Mouse (Mus musculus): ENCODE results near the gene Adamts3. TPM values are rescaled to one million over a fixed set of nuclear protein-coding genes. Genes with fewer than 3 reads are reported as not detected.

Adamts3 gene
- polyA plus RNA-seq, 1 experiment, result 0.46 TPM

GRCm38 (mm10) chr5:89897495-89897894 is 14.4 kb upstream of the Adamts3 start:
- TF ChIP-seq POLR2A (IDR thresholded peaks at IDR 0.05; ENCODE audit: low read depth, low read length) (no peak), CTCF (IDR thresholded peaks at IDR 0.05; ENCODE audit: extremely low read depth, insufficient read length, insufficient replicate concordance, low read depth, low read length) (no peak)
- no peak overlapping the region for H3K27ac ChIP-seq (ENCODE audit: insufficient read depth, low read depth, low read length)
- no peak overlapping the region for H3K4me3 ChIP-seq (ENCODE audit: low read depth, low read length)
- 55% methylated on average over 9 of the region's 9 CpGs for WGBS
- no peaks in the 10 kb centered on the region for H3K4me1 ChIP-seq (ENCODE audit: control insufficient read depth, insufficient read depth, insufficient read length, low read length)
- H3K36me3 ChIP-seq (ENCODE audit: control insufficient read depth, insufficient read depth, low read length), result no peaks in the 10 kb centered on the region
- H3K27me3 ChIP-seq (ENCODE audit: control insufficient read depth, insufficient read depth, low read length), result no peaks in the 10 kb centered on the region

- WGBS, result 71% methylated on average over 7 of the region's 7 CpGs
- Histone ChIP-seq H3K36me3 (ENCODE audit: control insufficient read depth, insufficient read depth, low read length) (no peaks in the 10 kb centered on the region), H3K27me3 (ENCODE audit: control insufficient read depth, insufficient read depth, low read length) (no peaks in the 10 kb centered on the region), H3K4me3 (ENCODE audit: low read depth, low read length) (no peak overlapping the region), H3K27ac (ENCODE audit: insufficient read depth, low read depth, low read length) (no peak overlapping the region), H3K4me1 (ENCODE audit: control insufficient read depth, insufficient read depth, insufficient read length, low read length) (no peaks in the 10 kb centered on the region)
- TF ChIP-seq POLR2A (IDR thresholded peaks at IDR 0.05; ENCODE audit: low read depth, low read length), result no peak
- TF ChIP-seq CTCF (IDR thresholded peaks at IDR 0.05; ENCODE audit: extremely low read depth, insufficient read length, insufficient replicate concordance, low read depth, low read length), result no peak
Observed at GRCm38 (mm10) chr5:89895520-89895919, 12.4 kb upstream of the Adamts3 start.

GRCm38 (mm10) chr5:89884991-89885390 is 1.9 kb upstream of the Adamts3 start:
- 27% methylated on average over 4 of the region's 4 CpGs for WGBS
- H3K4me1 ChIP-seq (ENCODE audit: control insufficient read depth, insufficient read depth, insufficient read length, low read length), result peaks cover 4% of the 10 kb centered on the region; the same call in 1 of the 2 replicates
- no peak overlapping the region for H3K4me3 ChIP-seq (ENCODE audit: low read depth, low read length)
- peaks cover 17% of the 10 kb centered on the region for H3K27me3 ChIP-seq (ENCODE audit: control insufficient read depth, insufficient read depth, low read length)
- H3K36me3 ChIP-seq (ENCODE audit: control insufficient read depth, insufficient read depth, low read length), result no peaks in the 10 kb centered on the region
- TF ChIP-seq POLR2A (IDR thresholded peaks at IDR 0.05; ENCODE audit: low read depth, low read length) (no peak), CTCF (IDR thresholded peaks at IDR 0.05; ENCODE audit: extremely low read depth, insufficient read length, insufficient replicate concordance, low read depth, low read length) (no peak)
- no peak overlapping the region for H3K27ac ChIP-seq (ENCODE audit: insufficient read depth, low read depth, low read length)

GRCm38 (mm10) chr5:89883908-89884204 is 722 bp upstream of the Adamts3 start:
- no peak overlapping the region for H3K4me3 ChIP-seq (ENCODE audit: low read depth, low read length)
- 15% methylated on average over 8 of the region's 8 CpGs for WGBS

GRCm38 (mm10) chr5:89882091-89882734 is 921 bp downstream of the Adamts3 start:
- peaks cover 17% of the 10 kb centered on the region for H3K27me3 ChIP-seq (ENCODE audit: control insufficient read depth, insufficient read depth, low read length)
- peaks cover 4% of the 10 kb centered on the region; the same call in 1 of the 2 replicates for H3K4me1 ChIP-seq (ENCODE audit: control insufficient read depth, insufficient read depth, insufficient read length, low read length)
- under 1% methylated on average over 35 of the region's 35 CpGs for WGBS
- TF ChIP-seq POLR2A (IDR thresholded peaks at IDR 0.05; ENCODE audit: low read depth, low read length), result no peak
- TF ChIP-seq CTCF (IDR thresholded peaks at IDR 0.05; ENCODE audit: extremely low read depth, insufficient read length, insufficient replicate concordance, low read depth, low read length), result no peak
- peak overlapping the region; percentile 58 for H3K4me3 ChIP-seq (ENCODE audit: low read depth, low read length)
- H3K27ac ChIP-seq (ENCODE audit: insufficient read depth, low read depth, low read length), result no peak overlapping the region
- H3K36me3 ChIP-seq (ENCODE audit: control insufficient read depth, insufficient read depth, low read length), result no peaks in the 10 kb centered on the region

More at GRCm38 (mm10) chr5:89883908-89884204, 722 bp upstream of the Adamts3 start:
- TF ChIP-seq POLR2A (IDR thresholded peaks at IDR 0.05; ENCODE audit: low read depth, low read length) (no peak), CTCF (IDR thresholded peaks at IDR 0.05; ENCODE audit: extremely low read depth, insufficient read length, insufficient replicate concordance, low read depth, low read length) (no peak)
- peaks cover 4% of the 10 kb centered on the region; the same call in 1 of the 2 replicates for H3K4me1 ChIP-seq (ENCODE audit: control insufficient read depth, insufficient read depth, insufficient read length, low read length)
- peaks cover 17% of the 10 kb centered on the region for H3K27me3 ChIP-seq (ENCODE audit: control insufficient read depth, insufficient read depth, low read length)
- H3K27ac ChIP-seq (ENCODE audit: insufficient read depth, low read depth, low read length), result no peak overlapping the region
- H3K36me3 ChIP-seq (ENCODE audit: control insufficient read depth, insufficient read depth, low read length), result no peaks in the 10 kb centered on the region

GRCm38 (mm10) chr5:89881425-89881824 is 1.7 kb downstream of the Adamts3 start:
- no peaks in the 10 kb centered on the region for H3K36me3 ChIP-seq (ENCODE audit: control insufficient read depth, insufficient read depth, low read length)
- H3K27ac ChIP-seq (ENCODE audit: insufficient read depth, low read depth, low read length), result no peak overlapping the region
- 60% methylated on average over 4 of the region's 4 CpGs for WGBS
- peaks cover 4% of the 10 kb centered on the region; the same call in 1 of the 2 replicates for H3K4me1 ChIP-seq (ENCODE audit: control insufficient read depth, insufficient read depth, insufficient read length, low read length)
- TF ChIP-seq CTCF (IDR thresholded peaks at IDR 0.05; ENCODE audit: extremely low read depth, insufficient read length, insufficient replicate concordance, low read depth, low read length) (no peak), POLR2A (IDR thresholded peaks at IDR 0.05; ENCODE audit: low read depth, low read length) (no peak)
- no peak overlapping the region for H3K4me3 ChIP-seq (ENCODE audit: low read depth, low read length)
- H3K27me3 ChIP-seq (ENCODE audit: control insufficient read depth, insufficient read depth, low read length), result peaks cover 17% of the 10 kb centered on the region

- H3K27ac ChIP-seq (ENCODE audit: insufficient read depth, low read depth, low read length), result no peak overlapping the region
- no peaks in the 10 kb centered on the region for H3K36me3 ChIP-seq (ENCODE audit: control insufficient read depth, insufficient read depth, low read length)
- H3K4me3 ChIP-seq (ENCODE audit: low read depth, low read length), result no peak overlapping the region
- TF ChIP-seq CTCF (IDR thresholded peaks at IDR 0.05; ENCODE audit: extremely low read depth, insufficient read length, insufficient replicate concordance, low read depth, low read length) (no peak), POLR2A (IDR thresholded peaks at IDR 0.05; ENCODE audit: low read depth, low read length) (no peak)
- H3K4me1 ChIP-seq (ENCODE audit: control insufficient read depth, insufficient read depth, insufficient read length, low read length), result peaks cover 4% of the 10 kb centered on the region; the same call in 1 of the 2 replicates
- 89% methylated on average over 11 of the region's 11 CpGs for WGBS
- H3K27me3 ChIP-seq (ENCODE audit: control insufficient read depth, insufficient read depth, low read length), result peaks cover 17% of the 10 kb centered on the region
Observed at GRCm38 (mm10) chr5:89878866-89879392, 4.2 kb downstream of the Adamts3 start.

Data from small intestine, adult 2 months (tissue).